Mouse (Mus musculus) liver, postnatal 0 days (tissue): ENCODE measurements around the gene Rsph1. TPM values are rescaled to one million over a fixed set of nuclear protein-coding genes. Genes with fewer than 3 reads are reported as not detected.

Experiments used
- ATAC-seq: fragments of 200-750 bp; cut with Nextera tagmentation; 2 replicates; pipeline ENCODE4 v1.8.0; 2017; ENCODE audit warnings: mild to moderate bottlenecking, moderate library complexity
- DNase-seq: peaks from one replicate; pipeline ENCODE4 v3.0.0-alpha.2; 2016
- H3K27ac ChIP-seq: fragments of 300-500 bp; sonication (generic); 2 replicates; pipeline ENCODE4 v1.5.1; 2014; ENCODE audit warnings: antibody characterized with exemption, moderate library complexity, mild to moderate bottlenecking, low read depth
- H3K27me3 ChIP-seq: fragments of 300-500 bp; sonication (generic); 2 replicates; pipeline ENCODE4 v1.6.1; 2014; ENCODE audit warnings: low read length, control low read depth, mixed read lengths; ENCODE audit not compliant: insufficient read depth
- H3K36me3 ChIP-seq: fragments of 300-500 bp; sonication (generic); replicated peaks from 2 replicates; pipeline ENCODE4 v1.6.1; 2014; ENCODE audit warnings: mild to moderate bottlenecking, control low read depth, low read length, moderate library complexity, mixed read lengths; ENCODE audit not compliant: insufficient read depth
- H3K4me1 ChIP-seq: fragments of 300-500 bp; sonication (generic); 2 replicates; pipeline ENCODE4 v1.6.1; 2014; ENCODE audit warnings: antibody characterized with exemption, mild to moderate bottlenecking, control low read depth; ENCODE audit not compliant: insufficient read depth
- H3K4me2 ChIP-seq: fragments of 300-500 bp; sonication (generic); 2 replicates; pipeline ENCODE4 v1.6.1; 2014; ENCODE audit warnings: low read depth, mild to moderate bottlenecking, low read length, moderate library complexity, mixed read lengths
- H3K4me3 ChIP-seq: fragments of 300-500 bp; sonication (generic); 2 replicates; pipeline ENCODE4 v1.5.1; 2014; ENCODE audit warnings: low read depth, low read length
- H3K9ac ChIP-seq: fragments of 300-500 bp; sonication (generic); replicated peaks from 2 replicates; pipeline ENCODE4 v1.6.1; 2014; ENCODE audit warnings: mild to moderate bottlenecking, moderate library complexity
- H3K9me3 ChIP-seq: fragments of 300-500 bp; sonication (generic); 2 replicates; pipeline ENCODE4 v1.6.1; 2016; ENCODE audit warnings: mild to moderate bottlenecking, control low read depth, low read length, mixed read lengths
- CTCF ChIP-seq: sonication (generic); IDR thresholded peaks from 2 replicates; pipeline ENCODE4 v1.5.1; 2016; ENCODE audit warnings: antibody characterized with exemption, low read depth
- EP300 ChIP-seq: IDR thresholded peaks from 2 replicates; pipeline ENCODE4 v1.6.1; 2016; ENCODE audit warnings: antibody characterized with exemption, low read depth, mild to moderate bottlenecking
- WGBS: fragments of 180-500 bp; shearing (Covaris S2); extraction: QIAGEN DNeasy Blood & Tissue Kit; methylation state at CpG from one replicate; pipeline ENCODE4 v1.1.7; 2014; ENCODE audit not compliant: insufficient replicate concordance; 5-methylcytosine and 5-hydroxymethylcytosine counted together
- polyA plus RNA-seq: library from polyadenylated mRNA; unstranded; fragments of >200 nt; fragmentation: Nextera tagmentation; extraction: Ambion mirVana; gene quantifications from 2 replicates; pipeline ENCODE4 v1.2.1, GENCODE M21; 2015

Rsph1 gene
- polyA plus RNA-seq, 1 experiment from 2014 or later, result 0.90 TPM

DNA sequence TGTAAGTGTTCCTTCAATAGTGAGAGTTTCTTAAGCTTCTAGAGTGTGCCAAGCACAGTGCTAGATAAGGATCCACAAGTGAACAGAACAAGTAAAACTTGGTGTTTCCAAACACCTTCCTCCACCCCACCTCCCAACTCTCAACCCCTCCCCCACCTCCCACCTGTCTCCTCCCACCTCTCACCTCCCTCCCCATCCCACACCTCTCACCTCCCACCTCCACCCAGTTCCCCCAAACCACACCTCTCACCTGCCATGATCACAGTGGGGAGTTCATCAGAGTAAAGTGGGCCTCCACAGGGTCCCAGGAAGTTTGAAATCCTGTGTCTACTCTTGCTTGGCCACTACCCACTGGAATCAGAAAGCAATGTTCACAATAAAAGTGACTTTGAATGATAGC is 13.1 kb upstream of the Rsph1 start:
- no peak for TF ChIP-seq EP300
- TF ChIP-seq CTCF, result no peak
- Histone ChIP-seq H3K36me3 (no peaks in the 10 kb centered on the region), H3K4me2 (no peak overlapping the region), H3K9me3 (no peaks in the 10 kb centered on the region), H3K27ac (peak overlapping the region; percentile 51; the same call in 1 of the 2 replicates), H3K4me1 (peaks cover 8% of the 10 kb centered on the region), H3K27me3 (no peaks in the 10 kb centered on the region), H3K9ac (no peak overlapping the region), H3K4me3 (no peak overlapping the region)
- DNase-seq (no peak), ATAC-seq (no peak)

GRCm38 (mm10) chr17:31288999-31289726 is 12.0 kb upstream of the Rsph1 start:
- peak overlapping the region; percentile 39; the same call in 1 of the 2 replicates for H3K27ac ChIP-seq
- WGBS, result 37% methylated on average over 7 of the region's 7 CpGs
- ATAC-seq, result no peak
- 0 out of 2 replicates have a peak overlapping the region, but pooled peaks have one; percentile 6 for H3K4me2 ChIP-seq
- no peak for DNase-seq
- no peak overlapping the region for H3K9ac ChIP-seq
- H3K9me3 ChIP-seq, result no peaks in the 10 kb centered on the region
- no peaks in the 10 kb centered on the region for H3K4me1 ChIP-seq
- H3K27me3 ChIP-seq, result no peaks in the 10 kb centered on the region
- no peaks in the 10 kb centered on the region for H3K36me3 ChIP-seq
- no peak overlapping the region for H3K4me3 ChIP-seq
- TF ChIP-seq EP300, result no peak
- TF ChIP-seq CTCF, result no peak

GRCm38 (mm10) chr17:31287216-31287615 is 10.0 kb upstream of the Rsph1 start:
- H3K9me3 ChIP-seq, result no peaks in the 10 kb centered on the region
- H3K4me2 ChIP-seq, result no peak overlapping the region
- TF ChIP-seq EP300, result no peak
- no peak for TF ChIP-seq CTCF
- DNase-seq (no peak), ATAC-seq (no peak)
- 74% methylated on average over 3 of the region's 3 CpGs for WGBS
- H3K27ac ChIP-seq, result no peak overlapping the region
- no peaks in the 10 kb centered on the region for H3K27me3 ChIP-seq
- no peaks in the 10 kb centered on the region for H3K4me1 ChIP-seq
- no peak overlapping the region for H3K9ac ChIP-seq
- H3K36me3 ChIP-seq, result no peaks in the 10 kb centered on the region
- no peak overlapping the region for H3K4me3 ChIP-seq

DNA sequence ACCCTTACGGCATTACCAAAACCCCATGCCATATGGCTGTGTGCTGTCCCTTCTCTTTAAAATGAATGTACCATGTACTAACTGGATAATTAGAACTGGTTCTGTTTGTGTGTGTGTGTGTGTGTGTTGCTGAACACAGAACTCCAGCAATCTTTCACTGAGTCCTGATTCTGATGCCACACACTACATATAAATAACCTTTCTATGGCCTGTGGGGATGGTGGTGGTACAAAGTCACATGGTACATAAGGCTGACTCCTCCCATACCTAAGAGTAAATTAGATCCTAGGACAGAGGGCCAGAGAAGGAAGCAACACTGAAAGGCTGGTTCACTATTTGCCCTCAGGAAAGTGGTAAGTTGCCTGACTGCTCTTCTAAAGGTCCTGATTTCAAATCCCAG is 9.3 kb upstream of the Rsph1 start, which contains the start of gene Slc37a1:
TSS of gene Slc37a1 (plus strand) at position 301 of the 400 bp plus-strand sequence.
- DNase-seq, result no peak
- Histone ChIP-seq H3K27ac (no peak within 1 kb of the TSS), H3K4me3 (no peak within 1 kb of the TSS), H3K9ac (no peak within 1 kb of the TSS), H3K9me3 (no peaks in the 10 kb centered on the region), H3K27me3 (no peaks in the 10 kb centered on the region), H3K4me1 (no peaks in the 10 kb centered on the region), H3K4me2 (no peak within 1 kb of the TSS), H3K36me3 (no peaks in the 10 kb centered on the region)
- WGBS, result 88% methylated on average over 1 of the region's 1 CpGs
- ATAC-seq, result no peak
- TF ChIP-seq CTCF, result no peak
- no peak for TF ChIP-seq EP300

- H3K27me3 ChIP-seq, result no peaks in the 10 kb centered on the region
- H3K9me3 ChIP-seq, result no peaks in the 10 kb centered on the region
- ATAC-seq (no peak), DNase-seq (no peak)
- H3K4me3 ChIP-seq, result no peak overlapping the region
- H3K4me1 ChIP-seq, result no peaks in the 10 kb centered on the region
- WGBS, result 58% methylated on average over 2 of the region's 2 CpGs
- no peaks in the 10 kb centered on the region for H3K36me3 ChIP-seq
- H3K9ac ChIP-seq, result no peak overlapping the region
- no peak overlapping the region for H3K27ac ChIP-seq
- TF ChIP-seq CTCF, result no peak
- TF ChIP-seq EP300, result no peak
- H3K4me2 ChIP-seq, result no peak overlapping the region
Measured at GRCm38 (mm10) chr17:31285867-31286266, 8.7 kb upstream of the Rsph1 start.

GRCm38 (mm10) chr17:31282687-31283053 is 5.5 kb upstream of the Rsph1 start:
- Histone ChIP-seq H3K27ac (no peak overlapping the region), H3K9me3 (no peaks in the 10 kb centered on the region), H3K4me1 (peaks cover 3% of the 10 kb centered on the region; the same call in 1 of the 2 replicates), H3K9ac (no peak overlapping the region), H3K36me3 (no peaks in the 10 kb centered on the region), H3K4me3 (no peak overlapping the region), H3K27me3 (no peaks in the 10 kb centered on the region), H3K4me2 (no peak overlapping the region)
- WGBS, result 47% methylated on average over 7 of the region's 7 CpGs
- TF ChIP-seq CTCF, result no peak
- TF ChIP-seq EP300, result no peak
- no peak for ATAC-seq
- DNase-seq, result no peak
